Mouse (Mus musculus): ENCODE results near the gene Scn2a. TPM values are rescaled to one million over a fixed set of nuclear protein-coding genes. Genes with fewer than 3 reads are reported as not detected.
A peak's percentile ranks its signal among the peaks of the same experiment; 100 is the strongest.
"Not testable (repeated sequence)": the region's sequence is repeated elsewhere in the genome, so short reads cannot be mapped to it uniquely, and the experiment has no call there.

Scn2a gene
- total RNA-seq, 2 experiments from 2014 or later: 0.40 to 0.45 TPM

GRCm38 (mm10) chr2:65690456-65691184 is 70.0 kb downstream of the Scn2a start:
- no peak for DNase-seq
- intact Hi-C loops (cut with DNase I): no loop called here

DNA sequence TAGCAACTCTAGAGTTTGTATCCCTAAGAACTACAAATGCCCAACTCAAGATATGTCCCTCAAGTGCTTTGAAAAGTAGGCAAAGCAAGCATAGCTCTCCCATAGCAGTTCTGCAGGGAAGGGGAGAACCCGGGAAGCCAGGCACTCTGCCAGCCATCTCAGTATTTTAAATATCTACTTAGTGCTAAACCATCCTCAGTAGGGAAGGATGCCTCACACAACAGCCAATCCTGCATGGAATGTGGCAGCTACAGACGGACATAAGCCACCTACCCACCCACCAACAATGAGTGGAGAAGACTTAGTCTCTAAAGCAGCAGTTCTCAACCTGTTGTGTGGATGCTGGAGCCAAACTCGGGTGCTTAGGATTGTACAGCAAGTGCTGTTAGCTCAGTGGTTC is 73.9 kb downstream of the Scn2a start:
- intact Hi-C loops (cut with DNase I): no loop called here
- no peak for DNase-seq

DNA sequence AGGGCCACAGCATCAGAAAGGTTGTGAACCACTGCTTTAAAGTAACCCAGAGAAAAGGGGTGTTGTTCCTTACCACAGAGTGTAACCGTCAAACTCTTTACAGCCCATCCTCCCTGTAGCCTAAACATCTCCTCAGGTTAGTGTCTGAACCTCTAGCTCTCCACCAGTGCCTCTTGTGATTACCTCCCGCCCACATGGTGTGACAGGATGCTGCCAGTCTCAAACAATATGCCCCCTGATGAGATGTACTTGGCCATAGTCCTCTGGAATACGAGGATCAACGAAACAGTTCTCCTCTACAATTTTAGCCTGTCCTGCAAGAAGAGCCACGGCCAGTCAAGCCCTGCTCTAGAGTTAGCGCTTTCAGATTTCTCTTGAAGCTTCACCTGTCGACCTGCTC is 74.5 kb downstream of the Scn2a start:
- intact Hi-C loops (cut with DNase I): no loop called here
- no peak for DNase-seq

GRCm38 (mm10) chr2:65700246-65700645 is 79.7 kb downstream of the Scn2a start:
- intact Hi-C loops (cut with DNase I): no loop called here
- no peak for DNase-seq

DNA sequence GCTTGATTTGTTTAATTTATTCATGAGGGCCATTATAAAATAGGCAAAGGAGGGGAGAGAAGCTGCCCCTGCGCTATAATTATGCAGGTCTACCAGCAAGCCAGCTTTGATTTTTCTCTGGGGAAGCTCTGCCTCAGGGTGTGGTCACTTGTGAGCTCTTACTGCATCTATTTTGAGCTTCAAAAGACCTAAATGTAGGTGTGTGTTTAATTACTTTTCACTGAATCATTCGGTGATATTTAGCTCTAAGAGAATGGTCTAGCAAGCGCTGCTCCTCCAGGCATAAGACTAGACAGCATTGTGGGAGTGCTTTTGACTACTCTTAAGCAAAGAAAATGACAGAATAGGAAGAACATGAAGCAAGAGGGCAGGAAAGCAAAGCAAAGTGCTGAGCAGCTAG is 80.6 kb downstream of the Scn2a start:
- no peak for DNase-seq
- intact Hi-C loops (cut with DNase I): no loop called here

- intact Hi-C loops (cut with DNase I): no loop called here
Measured at GRCm38 (mm10) chr2:65722219-65722800, 101.7 kb downstream of the Scn2a start.

DNA sequence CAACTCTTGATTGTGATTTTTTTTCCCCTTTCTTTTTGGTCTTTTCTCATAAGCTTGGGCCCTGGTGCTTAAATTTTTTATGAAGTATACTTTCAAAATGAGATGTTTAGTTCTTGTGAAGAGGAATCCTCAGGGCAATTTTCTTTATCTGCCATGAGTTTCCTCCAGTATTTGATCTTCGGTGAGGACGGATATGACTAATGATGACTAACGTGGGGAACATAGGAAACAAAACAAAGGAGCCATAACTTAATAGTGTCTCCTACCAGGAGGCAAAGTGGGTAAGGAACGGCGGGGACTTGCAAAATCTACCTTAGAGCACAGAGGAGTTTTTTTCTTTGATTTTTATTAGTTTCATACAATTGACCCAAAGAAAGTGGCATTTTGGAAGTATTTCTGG is 124.8 kb downstream of the Scn2a start:
- intact Hi-C loops (cut with DNase I): no loop called here

More at GRCm38 (mm10) chr2:65722219-65722800, 101.7 kb downstream of the Scn2a start:
- DNase-seq: no peak

DNA sequence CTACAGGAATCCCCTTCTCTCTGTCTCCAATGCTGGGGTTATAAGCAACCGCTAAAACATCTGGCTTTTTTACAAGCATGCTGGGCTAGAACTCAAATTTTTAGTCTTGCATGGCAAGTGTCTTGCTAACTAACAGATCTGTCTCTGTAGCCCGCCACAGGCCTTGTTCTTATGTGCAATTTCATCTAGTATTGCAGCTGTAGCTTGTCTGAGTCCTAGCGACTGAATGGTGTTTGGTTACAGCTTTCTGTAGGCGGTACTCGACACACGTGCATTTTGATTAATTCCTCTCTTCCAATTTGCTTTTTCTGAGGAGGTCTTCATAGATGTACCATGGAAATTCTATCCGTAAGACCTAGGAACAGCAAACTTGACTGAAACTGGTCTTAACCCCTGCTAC is 161.9 kb downstream of the Scn2a start:
- intact Hi-C loops (cut with DNase I): no loop called here
- DNase-seq: no peak

More for the DNA sequence above, 124.8 kb downstream of the Scn2a start:
- no peak for DNase-seq

- no peak for DNase-seq
- intact Hi-C loops (cut with DNase I): no loop called here
Measured at GRCm38 (mm10) chr2:65783392-65783791, 162.8 kb downstream of the Scn2a start.

DNA sequence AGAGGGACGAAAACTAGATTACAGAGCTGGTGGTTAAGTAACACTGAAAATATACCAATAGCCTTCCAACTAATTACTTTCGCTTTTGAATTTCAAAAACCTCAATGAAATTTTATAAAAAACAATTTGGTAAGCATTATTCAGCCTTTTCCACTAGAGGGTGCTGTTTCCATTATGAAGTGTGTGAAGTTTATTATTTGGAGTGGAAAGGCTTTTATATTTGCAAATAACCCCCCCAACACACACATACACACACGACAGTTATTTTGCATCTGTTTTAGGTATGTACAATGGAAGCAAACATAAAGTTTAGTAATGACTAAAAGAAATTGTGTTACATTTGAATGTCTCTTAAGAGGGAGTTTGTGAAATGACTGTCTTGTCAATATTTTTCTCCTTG is 171.9 kb downstream of the Scn2a start:
- intact Hi-C loops (cut with DNase I): loop anchor here (2.0 to 10.0 kb wide), 3 partner anchors 250 to 622 kb away; no protein-coding TSS in a partner anchor
- DNase-seq: peak in 1 of 2 experiments; percentile 18

GRCm38 (mm10) chr2:65793593-65793992 is 173.0 kb downstream of the Scn2a start:
- intact Hi-C loops (cut with DNase I): loop anchor here (2.0 to 10.0 kb wide), 3 partner anchors 249 to 621 kb away; no protein-coding TSS in a partner anchor
- no peak for DNase-seq

DNA sequence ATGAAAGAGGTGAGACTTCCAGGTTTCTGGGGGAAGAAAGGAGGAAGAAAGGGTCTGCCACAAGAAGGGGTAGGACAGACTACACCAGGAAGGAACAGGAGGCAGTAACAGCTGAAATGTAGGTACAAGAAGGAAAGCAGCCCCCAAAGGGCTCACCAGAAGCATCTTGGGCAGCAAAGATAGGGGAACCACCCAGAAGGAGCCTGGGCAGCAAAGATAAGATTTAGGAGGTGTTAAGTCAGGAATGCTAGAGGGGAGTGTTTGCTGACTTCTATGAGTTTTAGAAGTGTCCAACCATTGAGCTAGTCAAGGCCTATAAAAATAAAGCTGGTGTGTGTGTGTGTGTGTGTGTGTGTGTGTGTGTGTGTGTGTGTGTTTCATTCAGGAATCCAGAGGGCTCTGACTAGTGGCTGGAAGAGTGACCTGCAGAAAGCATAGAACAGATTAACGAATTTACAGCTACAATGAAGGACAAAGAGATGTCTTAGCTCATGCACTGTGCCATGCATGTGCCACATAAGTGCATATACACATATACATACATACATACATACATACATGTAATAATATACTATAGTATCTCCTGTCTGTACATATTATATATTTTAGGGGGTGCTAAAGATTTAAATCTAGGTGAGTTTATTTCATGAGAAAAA is 180.6 kb downstream of the Scn2a start:
- DNase-seq: no peak
- intact Hi-C loops (cut with DNase I): no loop called here

DNA sequence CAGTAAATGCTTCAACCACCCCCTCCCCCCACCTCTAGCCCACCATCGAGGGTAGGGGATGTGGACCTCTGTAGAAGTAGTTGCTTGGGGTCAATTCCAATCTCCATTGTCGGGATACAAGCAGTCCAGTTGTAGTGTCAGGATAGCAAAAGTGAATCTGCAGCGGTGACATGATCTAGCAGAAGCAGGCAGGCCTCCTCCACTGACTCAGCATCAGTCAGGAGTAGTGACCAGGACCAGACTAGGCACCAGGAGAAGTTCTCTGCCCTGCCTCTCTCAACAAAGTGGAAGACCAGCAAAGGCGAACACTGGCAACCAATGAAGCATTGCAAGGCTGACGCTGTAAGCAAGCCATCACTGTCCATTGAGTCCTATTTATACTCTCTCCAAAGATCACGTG is 186.0 kb downstream of the Scn2a start:
- no peak for DNase-seq
- intact Hi-C loops (cut with DNase I): no loop called here

DNA sequence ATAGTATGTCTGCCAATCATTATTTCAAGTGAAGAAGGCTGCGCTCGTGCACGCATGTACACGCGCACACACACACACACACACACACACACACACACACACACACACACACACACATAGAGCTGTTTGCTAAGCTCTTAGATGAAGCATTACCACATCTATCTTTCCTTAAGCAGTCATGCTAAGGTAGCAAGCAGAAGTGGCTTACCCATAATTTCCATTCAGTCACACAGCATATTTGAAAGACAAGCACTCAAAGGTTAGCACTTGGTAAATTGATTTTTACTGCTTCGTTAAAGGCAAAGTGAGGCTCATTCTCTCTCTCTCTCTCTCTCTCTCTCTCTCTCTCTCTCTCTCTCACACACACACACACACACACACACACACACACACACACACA is 190.6 kb downstream of the Scn2a start:
- DNase-seq; intact Hi-C loops (cut with DNase I): not testable (repeated sequence)

Other genes starting within 250 kb of the Scn2a start
- 1 to 10 TPM; 1.9 to 2.0 TPM for gene Scn3a, start 53.1 kb upstream of the Scn2a start, total RNA-seq (2021)
- gene Csrnp3, start 225.0 kb downstream of the Scn2a start, total RNA-seq (2021): under 1 TPM; 0.24 to 0.42 TPM

Measured in heart, postnatal 10 days (tissue).